Mouse (Mus musculus) kidney, embryonic 14.5 days (tissue): ENCODE data around the gene Mpp5. TPM values are rescaled to one million over a fixed set of nuclear protein-coding genes. Genes with fewer than 3 reads are reported as not detected.

Experiments used
- ATAC-seq: fragments of 200-750 bp; cut with Nextera tagmentation; 2 replicates; pipeline ENCODE4 v1.8.0; 2017; ENCODE audit warnings: moderate number of reproducible peaks, mild to moderate bottlenecking, moderate TSS enrichment, moderate library complexity; ENCODE audit not compliant: low FRiP score, low TSS enrichment
- H3K27ac ChIP-seq: fragments of 300-500 bp; sonication (generic); 2 replicates; pipeline ENCODE4 v1.5.1; 2014; ENCODE audit warnings: low read depth, mild to moderate bottlenecking, low read length, moderate library complexity, mixed read lengths
- H3K27me3 ChIP-seq: fragments of 300-500 bp; sonication (generic); 2 replicates; pipeline ENCODE4 v1.6.1; 2014; ENCODE audit warnings: mild to moderate bottlenecking, low read length; ENCODE audit not compliant: control insufficient read depth, insufficient read depth
- H3K36me3 ChIP-seq: fragments of 300-500 bp; sonication (generic); 2 replicates; pipeline ENCODE4 v1.6.1; 2014; ENCODE audit warnings: low read length, mixed read lengths; ENCODE audit not compliant: control insufficient read depth, insufficient read depth
- H3K4me1 ChIP-seq: fragments of 300-500 bp; sonication (generic); 2 replicates; pipeline ENCODE4 v1.6.1; 2014; ENCODE audit warnings: low read length, mixed read lengths; ENCODE audit not compliant: control insufficient read depth, insufficient read depth
- H3K4me2 ChIP-seq: fragments of 300-500 bp; sonication (generic); replicated peaks from 2 replicates; pipeline ENCODE4 v1.6.1; 2014; ENCODE audit warnings: low read depth, mild to moderate bottlenecking, low read length
- H3K4me3 ChIP-seq: fragments of 300-500 bp; sonication (generic); 2 replicates; pipeline ENCODE4 v1.5.1; 2014; ENCODE audit warnings: mild to moderate bottlenecking, low read length
- H3K9ac ChIP-seq: fragments of 300-500 bp; sonication (generic); 2 replicates; pipeline ENCODE4 v1.6.1; 2014; ENCODE audit warnings: low read depth, mild to moderate bottlenecking, low read length, moderate library complexity
- H3K9me3 ChIP-seq: fragments of 300-500 bp; sonication (generic); 2 replicates; pipeline ENCODE4 v1.6.1; 2016; ENCODE audit warnings: low read length; ENCODE audit not compliant: control insufficient read depth
- WGBS: fragments of 180-500 bp; shearing (Covaris S2); extraction: QIAGEN DNeasy Blood & Tissue Kit; methylation state at CpG from one replicate; pipeline ENCODE4 v1.1.7; 2014; 5-methylcytosine and 5-hydroxymethylcytosine counted together
- polyA plus RNA-seq: library from polyadenylated mRNA; unstranded; fragments of >200 nt; fragmentation: Nextera tagmentation; extraction: Ambion mirVana; gene quantifications from 2 replicates; pipeline ENCODE4 v1.2.1, GENCODE M21; 2014

The Mpp5 gene
- polyA plus RNA-seq, 1 experiment from 2014 or later: 23.1 TPM

DNA sequence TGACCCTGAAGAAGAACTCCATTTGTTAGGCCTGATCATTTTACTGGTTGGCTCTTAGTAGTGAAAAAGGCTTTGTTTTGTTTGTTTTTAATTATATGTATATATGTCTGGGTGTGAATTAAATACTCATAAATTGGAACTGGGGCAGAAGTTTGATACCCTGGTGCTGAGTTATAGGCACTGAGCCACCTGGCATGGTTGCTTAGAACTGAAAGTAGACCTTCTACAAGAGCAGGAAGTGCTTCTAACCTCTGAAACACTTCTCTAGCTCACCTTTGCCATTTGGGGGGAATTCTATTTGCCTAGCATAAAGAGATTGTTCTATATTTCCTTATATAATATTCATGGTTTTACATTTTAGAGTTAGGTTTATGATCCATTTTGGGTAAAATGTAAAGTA is 13.3 kb downstream of the Mpp5 start:
- ATAC-seq: no peak
- no peak overlapping the region for H3K27ac ChIP-seq
- H3K36me3 ChIP-seq: no peaks in the 10 kb centered on the region
- no peak overlapping the region for H3K4me2 ChIP-seq
- H3K9ac ChIP-seq: no peak overlapping the region
- no peaks in the 10 kb centered on the region for H3K4me1 ChIP-seq
- H3K9me3 ChIP-seq: no peaks in the 10 kb centered on the region
- H3K4me3 ChIP-seq: no peak overlapping the region
- H3K27me3 ChIP-seq: no peaks in the 10 kb centered on the region

- H3K27ac ChIP-seq: no peak overlapping the region
- H3K4me2 ChIP-seq: no peak overlapping the region
- no peaks in the 10 kb centered on the region for H3K27me3 ChIP-seq
- H3K9me3 ChIP-seq: no peaks in the 10 kb centered on the region
- H3K9ac ChIP-seq: no peak overlapping the region
- no peaks in the 10 kb centered on the region for H3K36me3 ChIP-seq
- 52% methylated on average over 6 of the region's 6 CpGs for WGBS
- no peak overlapping the region for H3K4me3 ChIP-seq
- no peaks in the 10 kb centered on the region for H3K4me1 ChIP-seq
- no peak for ATAC-seq
These were observed 20.5 kb downstream of the Mpp5 start for GRCm38 (mm10) chr12:78769031-78769713.

DNA sequence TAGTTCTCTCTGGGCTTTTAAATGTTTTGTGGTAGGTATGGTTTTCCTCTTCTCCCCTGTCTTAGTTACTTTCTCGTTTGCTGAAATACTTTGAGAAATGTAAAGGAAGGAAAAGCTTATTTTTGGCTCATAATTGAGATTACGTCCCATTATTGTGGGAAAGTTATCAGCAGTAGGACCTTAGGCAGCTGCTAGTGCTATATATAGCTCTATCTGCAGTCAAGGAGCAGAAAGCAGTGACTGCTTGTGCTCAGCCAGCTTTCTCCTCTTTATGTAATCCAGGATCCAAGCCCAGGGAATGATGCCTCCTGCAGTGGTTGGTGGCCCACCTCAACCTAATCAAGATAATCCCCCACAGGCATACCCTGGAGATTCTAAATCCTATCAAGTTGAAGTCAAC is 24.5 kb downstream of the Mpp5 start:
- Histone ChIP-seq H3K4me1 (no peaks in the 10 kb centered on the region), H3K36me3 (no peaks in the 10 kb centered on the region), H3K9me3 (no peaks in the 10 kb centered on the region), H3K9ac (no peak overlapping the region), H3K27me3 (no peaks in the 10 kb centered on the region), H3K4me3 (no peak overlapping the region), H3K27ac (no peak overlapping the region), H3K4me2 (no peak overlapping the region)
- no peak for ATAC-seq
- WGBS: 84% methylated on average over 2 of the region's 2 CpGs

GRCm38 (mm10) chr12:78777916-78778315 is 29.2 kb downstream of the Mpp5 start:
- Histone ChIP-seq H3K36me3 (no peaks in the 10 kb centered on the region), H3K27me3 (no peaks in the 10 kb centered on the region), H3K27ac (no peak overlapping the region), H3K9ac (no peak overlapping the region), H3K4me1 (no peaks in the 10 kb centered on the region), H3K4me3 (no peak overlapping the region), H3K9me3 (no peaks in the 10 kb centered on the region), H3K4me2 (no peak overlapping the region)
- 28% methylated on average over 2 of the region's 2 CpGs for WGBS
- no peak for ATAC-seq

DNA sequence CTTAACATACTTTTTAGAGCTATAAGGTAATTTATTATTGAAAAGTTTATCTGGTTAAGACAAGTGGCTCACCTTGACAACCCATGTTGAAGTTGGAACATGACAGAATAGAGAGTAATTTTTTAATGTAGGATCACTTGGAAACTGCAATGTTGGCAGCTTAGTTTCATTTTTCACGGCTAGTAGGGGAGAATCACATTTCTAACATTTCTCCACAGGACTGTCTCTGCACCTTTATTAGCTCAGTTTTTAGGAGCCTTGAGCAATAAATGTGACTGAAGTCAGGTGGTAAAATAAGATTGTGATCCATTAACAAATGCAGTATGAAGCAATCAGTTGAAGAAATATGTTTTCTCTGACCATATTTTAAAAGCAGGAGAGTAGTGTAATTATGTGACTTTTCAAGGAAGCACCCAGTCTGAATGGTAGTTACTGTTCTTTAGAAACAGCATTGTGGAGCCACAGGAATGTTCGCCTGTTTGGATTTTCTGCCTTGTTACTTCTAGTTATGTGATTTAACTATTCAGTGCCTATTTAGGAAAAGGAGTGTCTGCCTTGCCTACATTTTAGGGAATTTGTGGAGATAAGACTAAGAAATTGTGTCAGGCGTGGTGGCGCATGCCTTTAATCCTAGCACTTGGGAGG is 29.8 kb downstream of the Mpp5 start:
- Histone ChIP-seq H3K36me3 (no peaks in the 10 kb centered on the region), H3K4me1 (no peaks in the 10 kb centered on the region), H3K9ac (no peak overlapping the region), H3K4me3 (no peak overlapping the region), H3K27ac (no peak overlapping the region), H3K27me3 (no peaks in the 10 kb centered on the region), H3K4me2 (no peak overlapping the region), H3K9me3 (no peaks in the 10 kb centered on the region)
- 69% methylated on average over 4 of the region's 4 CpGs for WGBS
- no peak for ATAC-seq

DNA sequence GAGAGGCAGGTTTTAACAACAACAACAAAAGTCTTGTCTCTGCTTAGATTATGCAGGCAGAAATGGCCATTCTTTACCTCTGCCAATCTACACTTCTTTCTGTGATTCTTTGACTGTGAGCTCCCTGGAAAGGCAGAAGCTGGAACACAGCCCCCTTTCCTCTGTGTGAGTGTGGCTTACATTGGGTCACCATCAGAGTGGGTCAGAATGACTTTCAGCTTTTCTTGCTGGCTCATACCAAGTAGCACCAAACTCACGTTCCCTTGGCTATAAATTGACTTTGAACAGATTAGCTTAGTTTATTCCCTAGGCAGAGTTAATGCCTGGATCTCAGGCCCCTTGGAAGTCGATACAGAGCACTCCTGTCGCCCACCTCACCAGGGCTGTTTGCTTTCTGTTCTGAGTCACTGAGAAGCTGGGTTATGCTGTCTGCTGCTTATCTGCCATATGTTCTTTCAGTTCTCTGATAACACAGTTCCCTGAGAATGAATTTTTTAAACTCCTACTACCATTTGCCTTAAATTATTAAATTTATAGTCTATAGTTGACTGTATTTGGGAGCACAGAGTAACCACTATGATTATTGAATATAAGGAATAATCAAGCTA is 39.7 kb downstream of the Mpp5 start:
- Histone ChIP-seq H3K4me1 (no peaks in the 10 kb centered on the region), H3K9me3 (no peaks in the 10 kb centered on the region), H3K9ac (no peak overlapping the region), H3K27ac (no peak overlapping the region), H3K4me3 (no peak overlapping the region), H3K4me2 (no peak overlapping the region), H3K36me3 (no peaks in the 10 kb centered on the region), H3K27me3 (no peaks in the 10 kb centered on the region)
- 28% methylated on average over 3 of the region's 3 CpGs for WGBS
- no peak for ATAC-seq

- no peak for ATAC-seq
- 75% methylated on average over 2 of the region's 2 CpGs for WGBS
These were observed 42.1 kb downstream of the Mpp5 start for GRCm38 (mm10) chr12:78790791-78791190.

GRCm38 (mm10) chr12:78794236-78794635 is 45.5 kb downstream of the Mpp5 start:
- Histone ChIP-seq H3K4me2 (no peak overlapping the region), H3K27ac (no peak overlapping the region), H3K9ac (no peak overlapping the region), H3K4me1 (no peaks in the 10 kb centered on the region), H3K27me3 (no peaks in the 10 kb centered on the region), H3K36me3 (0 out of 2 replicates have a peak, but pooled peaks cover 8% of the 10 kb centered on the region), H3K4me3 (no peak overlapping the region), H3K9me3 (no peaks in the 10 kb centered on the region)
- ATAC-seq: peak; percentile 78; the same call in 1 of the 2 replicates
- WGBS: 8% methylated on average over 1 of the region's 1 CpGs

More at GRCm38 (mm10) chr12:78790791-78791190, 42.1 kb downstream of the Mpp5 start:
- H3K9ac ChIP-seq: no peak overlapping the region
- H3K36me3 ChIP-seq: no peaks in the 10 kb centered on the region
- H3K27me3 ChIP-seq: no peaks in the 10 kb centered on the region
- H3K4me1 ChIP-seq: no peaks in the 10 kb centered on the region
- H3K9me3 ChIP-seq: no peaks in the 10 kb centered on the region
- H3K4me2 ChIP-seq: no peak overlapping the region
- H3K4me3 ChIP-seq: no peak overlapping the region
- no peak overlapping the region for H3K27ac ChIP-seq

GRCm38 (mm10) chr12:78800036-78800435 is 51.3 kb downstream of the Mpp5 start:
- peaks cover 8% of the 10 kb centered on the region; the same call in 1 of the 2 replicates for H3K36me3 ChIP-seq
- H3K27me3 ChIP-seq: no peaks in the 10 kb centered on the region
- H3K4me3 ChIP-seq: no peak overlapping the region
- 86% methylated on average over 3 of the region's 3 CpGs for WGBS
- H3K27ac ChIP-seq: no peak overlapping the region
- H3K9ac ChIP-seq: no peak overlapping the region
- no peaks in the 10 kb centered on the region for H3K4me1 ChIP-seq
- H3K9me3 ChIP-seq: no peaks in the 10 kb centered on the region
- ATAC-seq: no peak
- no peak overlapping the region for H3K4me2 ChIP-seq
